Mouse (Mus musculus): ENCODE measurements around the gene Lypd3.

- TF ChIP-seq MYOG (IDR thresholded peaks at IDR 0.05; ENCODE audit: control insufficient read depth in 1 of 3, insufficient read depth in 1 of 3, insufficient read length in 2 of 3, low read depth in 2 of 3): no peak
- TF ChIP-seq USF1 (IDR thresholded peaks at IDR 0.05; ENCODE audit: low read depth): no peak
- TF ChIP-seq POLR2A (IDR thresholded peaks at IDR 0.05; ENCODE audit: insufficient read length, low read depth): no peak
- TF ChIP-seq POLR2AphosphoS2 (IDR thresholded peaks at IDR 0.05; ENCODE audit: insufficient read length, low read depth): no peak
- no peak for TF ChIP-seq E2F4 (IDR thresholded peaks at IDR 0.05; ENCODE audit: insufficient read depth)
- TF ChIP-seq TCF12 (IDR thresholded peaks at IDR 0.05; ENCODE audit: insufficient read depth, poor library complexity, severe bottlenecking): no peak
- no peak for TF ChIP-seq MAX (IDR thresholded peaks at IDR 0.05; ENCODE audit: low read depth)
- no peak for TF ChIP-seq CEBPB (IDR thresholded peaks at IDR 0.05; ENCODE audit: insufficient read depth, poor library complexity, severe bottlenecking)
- no peak for TF ChIP-seq MYOD1 (IDR thresholded peaks at IDR 0.05; ENCODE audit: control insufficient read depth in 1 of 3, insufficient read length in 2 of 3, low read depth in 2 of 3)
- TF ChIP-seq TCF3 (IDR thresholded peaks at IDR 0.05; ENCODE audit: insufficient read length, low read depth): no peak
- no peak for TF ChIP-seq REST (IDR thresholded peaks at IDR 0.05; ENCODE audit: insufficient read depth, insufficient read length)
These were observed 25.0 kb downstream of the Lypd3 start for GRCm38 (mm10) chr7:24661118-24661904.
